Mouse (Mus musculus) c-Kit-positive CD71-positive TER-119-negative erythroid progenitor cells, embryonic 14.5 days (primary cell): ENCODE measurements at regions not wholly inside any gene's neighbourhood (a gene's known extent, or its start where the extent isn't known, plus 50 kb on each side); places are given as distances from the start of the nearest gene placed in this dataset.
A peak's percentile ranks its signal among the peaks of the same experiment; 100 is the strongest.

Source experiments
- DNase-seq: peaks from one replicate; pipeline ENCODE4 v3.0.0-alpha.2; 2013; ENCODE audit warnings: low read depth

DNA sequence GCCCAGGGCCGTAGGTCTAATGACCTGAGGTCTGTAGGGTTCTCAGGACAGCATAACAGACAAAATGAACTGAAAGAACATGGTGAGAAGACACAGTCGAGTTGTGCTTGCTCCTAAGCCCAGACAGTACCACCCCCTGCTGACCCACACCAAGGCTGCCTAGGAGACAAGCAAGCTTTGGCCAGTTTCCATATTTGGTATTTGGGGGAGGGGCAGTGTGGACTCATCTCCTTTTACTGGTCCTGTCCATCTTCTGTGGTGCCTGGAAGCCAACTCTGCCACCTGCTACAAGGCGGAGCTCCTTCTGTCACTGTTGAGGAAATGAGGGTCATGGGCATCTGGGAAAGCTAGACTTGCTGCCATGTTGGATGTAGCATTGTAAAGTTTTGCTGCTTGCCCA lies 68.9 kb downstream of the Tex29 start:
- DNase-seq: no peak

DNA sequence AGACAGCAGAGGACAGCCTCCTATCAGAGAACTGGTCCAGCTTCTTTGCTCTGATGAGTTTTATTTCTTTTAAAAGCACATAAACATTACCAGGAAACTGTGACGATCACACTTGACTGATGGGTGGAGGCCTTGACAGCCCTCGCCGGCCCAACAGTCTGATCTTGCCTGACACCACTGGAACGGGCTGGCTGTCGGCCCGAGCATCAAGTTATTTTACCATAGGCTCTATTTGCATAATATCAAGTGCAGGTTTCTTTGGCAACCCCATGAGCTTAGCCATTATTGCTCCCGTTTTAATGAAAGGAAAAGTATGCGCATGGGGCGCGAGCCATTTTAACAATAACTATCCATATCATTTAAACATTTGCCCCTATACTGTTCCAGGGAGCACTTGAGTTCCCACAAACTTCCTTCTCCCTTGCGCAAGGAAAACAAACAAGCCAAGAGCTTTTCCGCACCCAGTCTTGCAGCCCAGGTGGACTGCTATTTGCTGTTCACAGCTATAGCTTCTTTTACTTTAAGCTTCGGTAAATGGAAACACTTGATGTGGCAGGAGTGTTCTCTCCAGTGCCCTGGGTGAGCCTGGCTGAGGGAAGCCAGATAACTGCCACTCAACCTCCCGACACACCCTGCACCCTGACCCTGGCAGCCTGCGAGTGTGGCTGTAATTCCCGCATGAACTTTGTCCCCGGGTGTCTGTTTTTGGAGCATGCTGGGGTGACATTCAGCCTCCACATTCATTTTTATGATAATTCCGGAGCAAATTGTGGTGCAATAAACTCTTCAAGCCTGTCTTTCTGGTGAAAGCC lies 71.6 kb downstream of the Tex29 start:
- DNase-seq: no peak

DNA sequence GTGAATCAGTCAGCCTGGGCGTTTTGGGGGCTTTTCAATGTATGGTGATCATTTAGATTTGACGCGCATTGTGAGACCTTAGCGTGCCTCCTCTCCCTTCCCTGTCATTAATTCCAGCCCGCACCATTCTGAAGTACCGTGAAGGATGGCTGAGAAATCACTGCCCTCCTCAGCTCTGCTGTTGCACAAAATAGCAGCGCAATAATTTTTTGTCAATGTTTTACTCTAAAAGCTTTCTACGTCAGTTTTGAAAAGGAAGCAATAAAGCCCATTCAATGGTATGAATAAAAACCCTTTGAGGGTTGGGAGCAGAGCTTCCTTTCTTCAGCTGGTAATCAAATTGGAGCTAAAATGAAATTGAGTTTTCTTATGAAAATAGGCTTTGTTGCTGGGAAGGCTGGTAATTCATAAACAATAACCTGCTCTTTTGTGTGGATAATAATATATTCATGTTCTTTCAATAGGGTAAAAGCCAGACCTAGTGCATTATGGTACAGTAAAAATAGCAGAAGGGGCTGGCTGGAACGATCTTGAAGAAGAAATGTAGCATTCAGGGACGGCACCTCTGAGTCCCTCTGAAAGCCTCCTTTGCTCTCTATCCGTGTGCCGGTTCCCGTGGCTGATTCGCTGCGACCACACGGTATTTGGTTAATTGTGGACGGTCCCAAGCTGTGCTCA lies 72.3 kb downstream of the Tex29 start:
- DNase-seq: no peak

DNA sequence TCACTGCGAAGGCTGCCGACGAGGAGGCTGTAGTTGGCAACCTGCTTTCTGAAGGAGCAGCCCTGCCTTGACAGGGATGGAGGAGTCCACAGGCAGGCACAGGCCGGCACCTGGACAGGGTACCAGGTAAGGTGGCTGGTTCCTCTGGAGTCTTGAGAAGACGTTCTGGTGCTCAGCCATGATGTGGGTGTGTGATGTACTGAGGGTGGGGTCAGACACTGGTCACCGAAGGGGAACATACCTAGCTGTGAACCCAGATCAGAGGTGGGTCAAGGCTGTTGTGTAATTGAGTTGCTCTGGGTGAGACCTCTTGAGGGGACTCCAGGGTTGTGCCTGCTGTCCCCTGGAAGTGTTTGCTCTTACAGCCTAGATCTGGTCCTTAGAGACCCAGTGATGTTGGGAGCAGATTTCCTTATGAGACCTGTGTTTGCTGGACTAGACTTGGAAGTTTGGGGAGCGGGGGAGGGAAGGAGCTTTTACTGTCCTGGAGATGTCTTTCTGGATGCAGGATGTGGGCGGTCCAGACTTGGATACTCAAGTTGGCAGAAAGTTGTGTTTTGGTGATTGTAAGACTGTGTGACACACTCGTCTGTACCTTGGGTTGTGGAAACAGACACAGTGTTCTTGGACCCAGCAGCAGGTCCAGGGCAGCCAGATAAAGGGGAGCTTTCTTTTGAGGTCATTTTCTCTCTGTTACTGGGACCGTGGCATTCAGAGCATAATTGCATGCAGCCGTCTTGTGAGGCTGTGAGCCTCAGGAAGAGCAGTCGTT lies 73.0 kb downstream of the Tex29 start:
- DNase-seq: no peak

DNA sequence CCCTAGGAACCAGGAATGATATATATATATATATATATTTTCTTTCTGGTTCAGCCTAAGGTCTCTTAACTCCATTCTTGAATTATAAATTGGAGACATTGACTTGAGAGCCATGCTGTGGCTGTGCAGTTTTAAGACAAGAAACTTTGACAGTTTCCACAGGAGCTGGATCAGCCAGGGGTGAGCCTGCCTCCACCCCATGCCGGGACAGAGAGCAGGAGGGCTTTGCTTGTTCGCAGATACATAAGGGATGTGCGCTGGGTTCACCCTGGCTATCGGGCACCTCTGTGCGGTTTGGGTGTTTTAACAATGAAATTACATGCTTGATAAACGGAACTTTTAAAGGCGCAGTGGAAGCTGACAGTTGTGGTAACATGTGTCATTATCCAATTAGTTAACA lies 73.9 kb downstream of the Tex29 start:
- DNase-seq: no peak

DNA sequence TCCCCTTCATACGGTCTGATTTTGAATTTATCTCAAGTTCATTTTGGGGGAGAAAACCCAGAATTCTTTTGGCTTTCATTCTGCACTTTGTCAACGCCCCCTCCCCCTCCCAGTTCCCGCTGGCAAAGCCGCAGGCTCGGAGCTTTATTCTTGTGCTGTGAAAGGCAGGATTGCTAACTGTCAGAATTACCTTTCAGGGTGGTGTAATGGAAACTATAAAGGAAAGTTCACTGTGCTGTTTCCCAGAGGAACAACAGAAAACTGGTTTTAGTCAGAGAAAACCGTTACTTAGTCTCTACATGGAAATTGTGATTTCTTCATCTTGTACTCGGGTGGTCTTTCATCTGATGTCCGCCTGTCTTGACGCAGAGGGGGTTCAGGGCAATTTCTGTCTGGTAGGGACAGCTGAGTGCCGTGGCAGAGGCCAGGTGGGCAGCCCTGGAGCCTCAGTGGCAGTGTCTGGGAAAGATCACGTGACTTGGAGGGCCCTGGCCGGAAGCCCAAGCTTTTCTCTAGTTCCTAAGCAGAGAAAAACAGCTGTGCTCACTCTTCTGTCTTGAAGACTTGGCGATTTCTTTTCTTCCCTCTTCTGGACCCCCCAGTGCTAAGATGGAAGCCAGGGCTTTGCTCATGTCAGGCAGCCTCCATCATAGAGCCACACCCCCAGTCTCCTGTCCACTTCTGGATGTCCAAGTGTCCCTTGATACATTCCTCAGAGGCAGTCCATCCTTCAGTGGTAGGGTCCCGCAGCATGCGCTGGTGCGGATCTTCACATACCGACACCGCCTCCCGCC lies 74.6 kb downstream of the Tex29 start:
- DNase-seq: no peak

DNA sequence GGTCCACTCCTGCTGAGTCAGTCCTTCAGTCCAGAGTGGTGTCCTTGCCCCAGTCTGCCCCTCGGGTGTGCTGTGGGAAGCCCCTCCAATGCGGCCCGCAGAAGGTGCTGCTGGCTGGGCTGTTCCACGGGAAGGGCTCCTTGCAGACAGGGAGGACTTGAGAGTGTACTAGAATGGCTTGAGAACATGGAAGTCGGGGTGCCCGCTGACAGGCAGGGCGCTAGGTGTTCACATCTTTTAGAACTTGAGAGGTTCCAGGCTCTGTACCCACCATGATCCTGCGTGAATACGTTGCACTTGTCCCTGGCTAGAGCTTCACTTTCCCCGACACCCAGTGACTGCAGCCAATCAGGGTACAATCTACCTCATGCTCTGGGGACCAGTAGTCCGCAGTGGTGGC lies 75.4 kb downstream of the Tex29 start:
- DNase-seq: no peak

DNA sequence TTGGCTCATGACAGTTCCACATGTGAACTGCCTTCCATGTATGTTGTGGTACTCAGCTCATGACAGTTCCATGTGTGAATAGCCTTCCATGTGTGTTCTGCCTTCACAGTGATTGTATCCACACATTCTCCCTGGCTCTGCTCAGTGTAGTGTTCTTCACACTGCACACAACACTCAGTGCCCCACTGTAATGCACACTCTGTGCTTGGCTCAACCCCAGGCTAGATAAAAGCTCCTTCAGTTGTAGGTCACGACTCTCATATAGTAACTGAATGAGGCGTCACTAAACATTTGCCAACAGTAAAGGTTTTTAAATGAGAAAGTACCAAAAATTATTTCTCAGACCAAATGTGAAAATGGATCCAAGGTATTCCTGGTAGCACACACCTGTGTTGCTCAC lies 79.6 kb downstream of the Tex29 start:
- DNase-seq: no peak

DNA sequence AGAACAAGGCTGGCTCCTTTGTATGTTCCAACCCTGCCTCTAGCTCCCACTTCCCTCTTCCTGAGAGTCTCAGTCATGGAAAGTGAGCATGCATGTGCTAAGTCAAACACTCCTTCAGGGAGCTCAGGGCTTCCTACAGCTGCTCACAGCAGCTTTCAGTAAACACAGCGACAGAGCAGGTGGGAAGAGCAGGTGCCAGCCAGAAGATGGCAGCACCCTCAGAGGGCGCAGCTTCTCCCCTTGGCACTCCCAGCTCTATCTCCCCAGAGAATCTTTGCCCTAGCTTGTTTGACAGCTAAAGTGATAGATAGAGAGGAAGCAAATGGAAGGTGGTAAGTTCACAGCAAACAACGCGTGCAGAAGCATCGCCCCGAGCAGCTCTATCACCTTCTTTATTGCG lies 82.8 kb downstream of the Tex29 start:
- no peak for DNase-seq

DNA sequence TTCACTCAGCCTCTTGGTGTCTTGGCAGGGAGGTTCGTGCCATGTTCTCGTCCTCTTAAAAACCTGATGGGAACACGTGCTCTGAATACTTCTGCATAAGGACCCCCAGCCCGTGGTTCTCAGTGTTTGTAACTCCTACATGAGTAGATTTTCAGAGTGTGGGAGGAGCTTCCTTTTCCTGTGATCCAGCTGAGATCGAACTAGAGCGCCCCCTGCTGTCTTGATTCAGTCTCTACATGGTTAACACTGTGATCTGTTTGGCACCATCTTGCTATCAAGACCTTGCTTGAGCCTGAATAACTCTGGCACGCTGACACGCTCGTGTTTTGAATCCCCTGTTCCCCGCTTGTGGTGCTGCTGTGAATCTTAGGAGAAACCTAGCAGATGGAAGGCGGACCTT lies 83.9 kb downstream of the Tex29 start:
- DNase-seq: peak; percentile 23

DNA sequence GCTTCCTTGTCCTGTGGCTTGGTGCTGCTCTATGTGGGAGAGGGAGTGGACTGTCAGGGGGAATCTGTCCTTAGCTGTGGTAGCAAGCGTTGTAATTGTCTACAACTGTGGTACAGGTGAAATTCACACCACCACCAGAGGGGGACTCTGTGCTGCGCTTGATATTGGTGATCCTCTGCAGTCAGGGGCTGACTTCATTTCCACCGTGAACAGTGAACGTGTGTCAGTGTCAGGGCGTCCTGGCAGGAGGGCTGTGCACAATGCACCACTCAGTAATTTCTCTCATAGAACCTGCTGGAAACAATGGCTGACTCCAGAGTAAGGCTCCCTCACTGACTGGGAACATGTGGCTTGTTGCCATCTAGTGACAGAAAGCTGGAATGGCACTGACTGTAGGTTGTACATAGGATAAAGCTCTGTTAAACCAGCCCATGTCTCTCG lies 102.6 kb downstream of the Tex29 start:
- no peak for DNase-seq

DNA sequence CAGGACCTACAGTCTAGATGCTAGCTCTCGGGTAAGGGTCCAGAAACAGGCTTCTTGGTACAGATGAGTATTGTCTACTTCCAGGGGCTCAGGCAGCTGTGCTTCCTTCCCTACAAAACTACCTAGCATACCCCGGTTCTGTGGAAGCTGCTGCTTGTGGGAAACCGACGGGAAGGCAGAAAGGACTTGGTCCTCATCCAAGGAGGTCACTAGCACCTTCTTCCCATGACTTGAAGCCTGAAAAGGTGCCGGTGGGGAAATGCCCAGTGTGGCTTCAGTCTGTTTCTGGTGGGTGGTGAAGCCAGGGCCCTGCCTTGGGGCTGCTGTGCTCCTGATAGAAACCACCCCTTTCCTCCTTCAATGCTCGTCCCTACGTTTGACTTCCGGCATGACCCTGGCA lies 107.5 kb downstream of the Tex29 start:
- DNase-seq: no peak

DNA sequence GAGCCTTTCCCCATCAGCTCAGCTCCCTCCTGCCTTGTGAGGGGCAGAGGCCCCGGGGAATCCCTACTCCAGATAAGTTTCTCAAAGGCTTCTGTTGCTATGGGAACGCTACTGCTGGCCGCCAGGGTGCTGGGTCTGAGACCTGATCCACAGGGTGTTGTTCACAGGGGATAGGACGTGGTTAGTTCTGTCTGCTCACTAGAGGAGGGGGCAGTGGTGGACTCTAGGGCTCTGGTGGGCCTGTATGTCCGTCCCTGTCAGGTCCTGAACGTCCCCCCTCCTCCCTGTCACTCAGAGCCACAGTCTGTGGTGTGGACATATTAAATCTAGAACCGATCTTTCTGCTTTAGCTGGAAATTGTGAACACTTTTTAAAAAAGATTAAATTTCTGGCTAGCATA lies 116.0 kb downstream of the Tex29 start:
- DNase-seq: no peak

DNA sequence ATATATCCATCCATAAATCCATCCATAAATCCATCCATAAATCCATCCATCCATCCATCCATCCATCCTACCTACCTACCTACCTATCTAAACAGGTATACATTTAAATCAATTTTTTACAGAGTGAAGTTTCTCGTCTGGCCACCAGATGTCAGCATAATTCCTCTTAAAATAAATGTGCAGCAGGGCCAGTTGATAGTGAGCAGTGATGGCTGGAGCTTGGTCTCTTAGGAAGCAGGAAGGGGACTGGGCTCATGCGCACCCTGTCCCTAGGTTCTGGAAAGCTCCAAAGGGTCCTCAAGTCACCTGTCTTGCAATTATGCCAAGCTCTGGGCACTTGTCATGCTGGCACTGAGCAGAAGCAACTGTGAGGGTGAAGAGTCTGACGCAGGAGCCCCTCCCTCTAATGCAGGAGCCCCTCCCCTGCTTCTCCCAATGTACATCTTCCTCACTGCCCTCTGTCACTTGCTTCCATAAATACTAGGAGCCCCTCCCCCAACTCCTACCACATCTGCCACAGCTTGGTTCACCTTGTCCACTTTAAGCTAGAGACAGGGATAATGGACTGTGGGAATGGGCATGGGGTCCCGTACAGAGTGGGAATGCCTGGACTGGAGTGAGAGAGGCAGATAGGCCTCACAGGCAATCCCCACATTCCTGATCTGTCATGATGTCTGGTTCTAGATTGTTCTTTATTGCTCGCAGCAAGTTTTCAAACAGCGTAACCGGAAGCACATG lies 116.9 kb downstream of the Tex29 start:
- peak; percentile 10 for DNase-seq

DNA sequence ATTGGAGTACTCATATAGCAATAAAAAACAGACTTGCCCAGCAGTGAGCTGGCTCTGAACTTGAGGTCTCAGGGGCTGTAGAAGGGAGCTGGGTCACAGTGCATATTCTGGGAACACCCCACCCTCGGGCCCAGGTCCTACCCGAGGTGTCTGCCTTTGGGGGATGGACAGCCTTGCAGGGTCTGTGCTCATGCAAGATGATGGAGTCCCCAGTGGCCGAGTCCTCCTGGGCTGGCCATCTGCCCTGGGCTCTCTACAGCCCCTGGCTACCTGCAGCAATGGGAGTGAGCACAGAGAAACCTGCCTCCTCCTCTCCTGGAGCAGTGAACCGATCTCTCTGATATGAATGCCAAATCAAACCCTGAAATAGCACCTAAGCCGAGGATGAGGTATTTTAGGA lies 117.9 kb downstream of the Tex29 start:
- no peak for DNase-seq

DNA sequence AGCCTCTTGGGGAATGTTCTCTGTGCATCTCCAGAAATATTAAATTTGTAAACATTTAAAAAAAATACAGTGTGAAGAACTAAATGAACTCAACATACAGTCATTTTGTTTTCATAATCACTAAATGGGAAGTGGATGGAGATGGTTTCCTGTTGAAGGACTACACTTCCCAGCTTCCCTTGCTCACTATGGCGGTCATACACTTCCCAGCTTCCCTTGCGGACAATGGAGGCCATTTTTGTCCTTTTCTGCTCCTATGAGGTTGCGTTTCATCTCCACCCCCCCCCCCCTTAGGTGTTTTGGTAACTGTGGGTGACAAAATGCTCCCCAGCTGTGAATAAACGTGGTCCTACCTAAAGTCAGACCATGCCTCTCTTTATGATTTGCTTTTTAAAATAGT lies 119.2 kb downstream of the Tex29 start:
- DNase-seq: no peak

DNA sequence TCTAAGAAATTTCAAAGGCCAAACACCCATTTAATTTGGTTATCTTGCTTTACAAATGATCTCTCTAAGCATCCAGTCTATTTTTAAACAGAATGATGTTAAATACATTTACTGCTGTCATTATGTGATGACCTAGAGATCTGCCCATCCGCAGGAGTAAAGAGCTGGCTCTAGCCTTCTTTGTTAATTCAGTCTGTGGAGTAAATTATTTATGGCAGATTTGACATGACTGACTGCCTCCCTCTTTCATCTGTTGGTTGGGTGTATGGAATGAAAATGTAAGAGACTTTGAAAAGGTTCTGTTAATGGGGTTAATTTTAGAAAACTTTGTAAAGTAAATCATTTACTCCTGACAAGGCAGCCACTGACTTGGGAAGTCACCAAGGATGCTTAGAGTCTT lies 123.3 kb downstream of the Tex29 start:
- no peak for DNase-seq

DNA sequence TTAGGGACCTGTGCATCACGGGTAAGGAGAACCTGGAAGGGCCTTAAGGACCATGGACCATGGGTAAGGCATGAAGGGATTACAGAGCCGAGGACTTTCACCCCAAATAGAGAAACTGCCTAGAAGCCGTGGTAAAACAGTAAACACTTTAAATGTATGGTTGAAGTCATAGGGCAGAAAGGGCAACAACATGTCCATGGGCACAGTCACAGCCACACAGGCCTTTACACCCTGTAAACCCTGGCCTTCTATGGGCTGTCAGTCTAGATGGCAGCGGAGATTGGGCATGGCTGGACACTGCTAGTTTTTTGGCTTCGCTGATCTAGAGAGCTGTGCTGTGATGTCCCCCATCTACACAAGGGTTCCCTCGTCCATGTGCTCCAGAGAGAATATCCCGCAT lies 127.4 kb downstream of the Tex29 start:
- no peak for DNase-seq

DNA sequence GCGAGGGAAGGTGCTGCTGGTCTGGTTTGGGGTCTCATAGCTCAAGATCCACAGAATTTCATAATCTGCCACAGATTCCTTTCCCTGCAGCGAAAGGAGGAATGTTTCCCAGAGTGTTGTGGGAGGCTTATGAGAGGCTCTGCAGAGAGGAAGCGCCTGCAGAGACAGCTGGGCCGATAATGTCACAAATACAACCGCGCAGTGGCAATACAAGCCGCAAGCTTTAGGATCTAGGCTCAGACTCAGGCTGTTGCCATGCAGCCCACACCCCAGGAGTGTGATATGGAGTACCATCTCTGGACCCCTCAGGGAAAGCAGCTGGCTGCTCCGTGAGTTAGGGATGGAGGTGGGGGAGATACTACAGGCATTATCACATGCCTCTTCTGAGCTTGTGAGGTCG lies 130.2 kb downstream of the Tex29 start:
- DNase-seq: no peak

DNA sequence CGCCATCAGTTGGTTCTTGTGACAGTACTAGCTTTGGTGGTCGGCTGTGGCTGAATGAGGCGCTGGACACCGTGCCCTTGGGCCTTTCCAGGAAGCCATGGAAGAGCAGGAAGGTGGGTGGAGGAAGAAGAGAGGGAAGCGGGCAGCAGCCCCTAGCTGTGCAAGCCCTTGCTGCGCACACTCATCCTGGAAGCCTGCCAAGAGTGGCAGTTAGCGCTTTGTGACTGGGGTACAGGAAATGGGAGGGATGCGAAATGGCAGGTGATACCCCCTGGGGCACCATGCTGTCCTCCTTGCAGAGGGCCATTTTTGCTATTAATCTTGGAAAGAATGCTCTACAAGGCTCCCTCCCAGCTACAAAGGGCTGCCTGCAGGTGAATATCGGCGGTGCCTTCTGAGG lies 133.2 kb downstream of the Tex29 start:
- no peak for DNase-seq

DNA sequence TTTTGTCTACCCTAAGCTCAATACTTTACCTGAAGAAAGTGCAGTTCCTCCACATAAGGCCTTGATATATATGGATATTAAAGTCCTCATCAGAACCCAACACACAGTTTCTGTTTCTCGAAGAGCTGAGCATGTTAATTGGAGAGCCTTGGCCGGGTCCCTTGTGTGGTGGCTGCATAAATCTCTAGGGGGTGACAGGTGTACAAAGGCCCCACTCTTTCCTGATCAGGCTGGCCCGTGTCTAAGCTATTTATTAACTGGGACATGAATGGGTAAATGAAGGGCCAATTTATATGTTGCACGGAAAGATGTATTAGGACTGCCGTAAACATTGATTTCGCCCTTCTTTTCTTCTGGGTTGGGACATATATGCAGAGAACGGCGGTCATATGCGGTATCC lies 136.8 kb downstream of the Tex29 start:
- no peak for DNase-seq

DNA sequence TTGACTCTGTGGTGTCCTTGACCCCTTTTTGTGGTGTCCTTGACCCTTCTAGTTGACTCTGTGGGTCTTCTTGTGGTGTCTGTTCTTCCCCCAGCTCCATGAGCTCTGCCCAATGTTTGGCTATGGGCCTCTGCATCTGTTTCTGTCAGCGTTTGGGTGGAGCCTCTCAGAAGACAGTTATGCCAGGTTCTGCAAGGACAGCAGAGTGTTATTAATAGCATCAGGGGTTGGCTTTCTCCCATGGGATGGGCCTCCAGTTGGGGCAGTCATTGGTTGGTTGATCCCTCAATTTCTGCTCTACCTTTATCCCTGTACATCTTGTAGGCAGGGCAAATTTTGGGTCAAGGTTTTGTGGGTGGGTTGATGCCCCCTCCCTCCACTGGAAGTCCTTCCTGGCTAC lies 138.8 kb downstream of the Tex29 start:
- DNase-seq: no peak
